Mouse (Mus musculus) hindbrain, embryonic 16.5 days (tissue): ENCODE results near the gene Med27. TPM values are rescaled to one million over a fixed set of nuclear protein-coding genes. Genes with fewer than 3 reads are reported as not detected.
A peak's percentile ranks its signal among the peaks of the same experiment; 100 is the strongest.

Experiments used
- ATAC-seq: fragments of 200-750 bp; cut with Nextera tagmentation; 2 replicates; pipeline ENCODE4 v1.8.0; 2017; ENCODE audit warnings: moderate TSS enrichment, moderate library complexity
- H3K27ac ChIP-seq: fragments of 300-500 bp; sonication (generic); 2 replicates; pipeline ENCODE4 v1.5.1; 2014; ENCODE audit warnings: low read depth, mild to moderate bottlenecking, control low read depth, low read length, moderate library complexity
- H3K27me3 ChIP-seq: fragments of 300-500 bp; sonication (generic); replicated peaks from 2 replicates; pipeline ENCODE4 v1.6.1; 2014; ENCODE audit warnings: low read length; ENCODE audit not compliant: control insufficient read depth, insufficient read depth
- H3K36me3 ChIP-seq: fragments of 300-500 bp; sonication (generic); 2 replicates; pipeline ENCODE4 v1.6.1; 2014; ENCODE audit warnings: mild to moderate bottlenecking, low read length, moderate library complexity, mixed read lengths; ENCODE audit not compliant: control insufficient read depth, insufficient read depth
- H3K4me1 ChIP-seq: fragments of 300-500 bp; sonication (generic); 2 replicates; pipeline ENCODE4 v1.6.1; 2014; ENCODE audit warnings: low read depth, low read length; ENCODE audit not compliant: control insufficient read depth, insufficient read depth
- H3K4me2 ChIP-seq: fragments of 300-500 bp; sonication (generic); 2 replicates; pipeline ENCODE4 v1.6.1; 2014; ENCODE audit warnings: mild to moderate bottlenecking, low read length, control low read depth, moderate library complexity
- H3K4me3 ChIP-seq: fragments of 300-500 bp; sonication (generic); 2 replicates; pipeline ENCODE4 v1.5.1; 2014; ENCODE audit warnings: mild to moderate bottlenecking, low read length, control low read depth, moderate library complexity
- H3K9ac ChIP-seq: fragments of 300-500 bp; sonication (generic); 2 replicates; pipeline ENCODE4 v1.6.1; 2014; ENCODE audit warnings: low read depth, mild to moderate bottlenecking, control low read depth, low read length, moderate library complexity
- H3K9me3 ChIP-seq: fragments of 300-500 bp; sonication (generic); 2 replicates; pipeline ENCODE4 v1.6.1; 2014; ENCODE audit warnings: mild to moderate bottlenecking, low read length, moderate library complexity; ENCODE audit not compliant: control insufficient read depth
- WGBS: fragments of 180-500 bp; shearing (Covaris S2); extraction: QIAGEN DNeasy Blood & Tissue Kit; methylation state at CpG from one replicate; pipeline ENCODE4 v1.1.7; 2014; 5-methylcytosine and 5-hydroxymethylcytosine counted together
- polyA plus RNA-seq: library from polyadenylated mRNA; unstranded; fragments of >200 nt; fragmentation: Nextera tagmentation; extraction: Ambion mirVana; gene quantifications from 2 replicates; pipeline ENCODE4 v1.2.1, GENCODE M21; 2015

Med27 gene
- polyA plus RNA-seq, 1 experiment from 2014 or later, result 60.2 TPM

GRCm38 (mm10) chr2:29537334-29537733 is 190.7 kb downstream of the Med27 start:
- H3K36me3 ChIP-seq, result no peaks in the 10 kb centered on the region
- H3K4me3 ChIP-seq, result no peak overlapping the region
- 0 out of 2 replicates have a peak, but pooled peaks cover 3% of the 10 kb centered on the region for H3K4me1 ChIP-seq
- H3K4me2 ChIP-seq, result no peak overlapping the region
- H3K9me3 ChIP-seq, result no peaks in the 10 kb centered on the region
- ATAC-seq, result no peak
- 76% methylated on average over 8 of the region's 8 CpGs for WGBS
- H3K27ac ChIP-seq, result no peak overlapping the region
- no peaks in the 10 kb centered on the region for H3K27me3 ChIP-seq
- H3K9ac ChIP-seq, result no peak overlapping the region

GRCm38 (mm10) chr2:29542039-29542438 is 195.4 kb downstream of the Med27 start:
- 57% methylated on average over 13 of the region's 13 CpGs for WGBS
- no peaks in the 10 kb centered on the region for H3K9me3 ChIP-seq
- no peak overlapping the region for H3K27ac ChIP-seq
- no peaks in the 10 kb centered on the region for H3K36me3 ChIP-seq
- H3K9ac ChIP-seq, result no peak overlapping the region
- no peak for ATAC-seq
- H3K27me3 ChIP-seq, result no peaks in the 10 kb centered on the region
- H3K4me1 ChIP-seq, result no peaks in the 10 kb centered on the region
- no peak overlapping the region for H3K4me3 ChIP-seq
- no peak overlapping the region for H3K4me2 ChIP-seq

- no peak for ATAC-seq
- Histone ChIP-seq H3K27ac (no peak overlapping the region), H3K9me3 (no peaks in the 10 kb centered on the region), H3K9ac (no peak overlapping the region; the same call in 1 of the 2 replicates), H3K36me3 (no peaks in the 10 kb centered on the region), H3K4me2 (no peak overlapping the region), H3K27me3 (no peaks in the 10 kb centered on the region), H3K4me3 (no peak overlapping the region), H3K4me1 (no peaks in the 10 kb centered on the region)
- 26% methylated on average over 12 of the region's 12 CpGs for WGBS
Observed at GRCm38 (mm10) chr2:29546571-29546970, 200.0 kb downstream of the Med27 start.

- Histone ChIP-seq H3K9me3 (no peaks in the 10 kb centered on the region), H3K27me3 (no peaks in the 10 kb centered on the region; the same call in 1 of the 2 replicates), H3K27ac (no peak overlapping the region), H3K36me3 (no peaks in the 10 kb centered on the region), H3K4me1 (no peaks in the 10 kb centered on the region), H3K9ac (no peak overlapping the region), H3K4me3 (no peak overlapping the region), H3K4me2 (no peak overlapping the region)
- 65% methylated on average over 7 of the region's 7 CpGs for WGBS
- ATAC-seq, result no peak
Observed at GRCm38 (mm10) chr2:29551816-29552585, 205.4 kb downstream of the Med27 start.

- Histone ChIP-seq H3K9ac (no peak overlapping the region), H3K9me3 (no peaks in the 10 kb centered on the region), H3K27ac (no peak overlapping the region), H3K36me3 (no peaks in the 10 kb centered on the region), H3K27me3 (no peaks in the 10 kb centered on the region; the same call in 1 of the 2 replicates), H3K4me2 (no peak overlapping the region), H3K4me3 (no peak overlapping the region), H3K4me1 (no peaks in the 10 kb centered on the region)
- ATAC-seq, result no peak
- 68% methylated on average over 4 of the region's 4 CpGs for WGBS
Observed at GRCm38 (mm10) chr2:29553945-29554634, 207.5 kb downstream of the Med27 start.

- H3K27me3 ChIP-seq, result no peaks in the 10 kb centered on the region
- no peak overlapping the region for H3K4me2 ChIP-seq
- no peak overlapping the region for H3K9ac ChIP-seq
- no peaks in the 10 kb centered on the region for H3K9me3 ChIP-seq
- no peak overlapping the region for H3K4me3 ChIP-seq
- H3K4me1 ChIP-seq, result no peaks in the 10 kb centered on the region
- H3K27ac ChIP-seq, result no peak overlapping the region
- H3K36me3 ChIP-seq, result no peaks in the 10 kb centered on the region
- WGBS, result 85% methylated on average over 6 of the region's 6 CpGs
- ATAC-seq, result no peak
Observed at GRCm38 (mm10) chr2:29558561-29558960, 211.9 kb downstream of the Med27 start.

GRCm38 (mm10) chr2:29559955-29560354 is 213.3 kb downstream of the Med27 start:
- ATAC-seq, result no peak
- Histone ChIP-seq H3K4me1 (peaks cover 3% of the 10 kb centered on the region; the same call in 1 of the 2 replicates), H3K27me3 (no peaks in the 10 kb centered on the region), H3K27ac (no peak overlapping the region), H3K36me3 (no peaks in the 10 kb centered on the region), H3K9me3 (no peaks in the 10 kb centered on the region), H3K4me3 (no peak overlapping the region), H3K9ac (no peak overlapping the region), H3K4me2 (no peak overlapping the region)
- WGBS, result 93% methylated on average over 3 of the region's 3 CpGs

GRCm38 (mm10) chr2:29561468-29561867 is 214.8 kb downstream of the Med27 start:
- H3K9me3 ChIP-seq, result no peaks in the 10 kb centered on the region
- H3K4me2 ChIP-seq, result no peak overlapping the region
- no peak overlapping the region for H3K4me3 ChIP-seq
- H3K9ac ChIP-seq, result no peak overlapping the region
- no peak overlapping the region for H3K27ac ChIP-seq
- WGBS, result 64% methylated on average over 4 of the region's 4 CpGs
- no peaks in the 10 kb centered on the region for H3K27me3 ChIP-seq
- H3K4me1 ChIP-seq, result peaks cover 9% of the 10 kb centered on the region
- no peaks in the 10 kb centered on the region for H3K36me3 ChIP-seq
- ATAC-seq, result no peak

- peak; percentile 61 for ATAC-seq
- Histone ChIP-seq H3K4me2 (no peak overlapping the region), H3K27me3 (no peaks in the 10 kb centered on the region), H3K9me3 (no peaks in the 10 kb centered on the region), H3K36me3 (no peaks in the 10 kb centered on the region), H3K4me1 (peaks cover 9% of the 10 kb centered on the region), H3K27ac (peak overlapping the region; percentile 72), H3K4me3 (no peak overlapping the region), H3K9ac (no peak overlapping the region)
- 30% methylated on average over 7 of the region's 7 CpGs for WGBS
Observed at GRCm38 (mm10) chr2:29563986-29564385, 217.4 kb downstream of the Med27 start.
